Mouse (Mus musculus): Measurements from ENCODE around the gene Dnajc11. TPM values are rescaled to one million over a fixed set of nuclear protein-coding genes. Genes with fewer than 3 reads are reported as not detected.

The Dnajc11 gene
- polyA plus RNA-seq, 1 experiment from 2014 or later: 88.0 TPM

- H3K4me2 ChIP-seq (replicated peaks): no peak overlapping the region
- no peak overlapping the region for H3K27ac ChIP-seq
- WGBS: 49% methylated on average over 11 of the region's 11 CpGs
Observed at GRCm38 (mm10) chr4:151904098-151904497, 29.4 kb upstream of the Dnajc11 start.

GRCm38 (mm10) chr4:151905621-151906020, 27.9 kb upstream of the Dnajc11 start:
- Histone ChIP-seq H3K36me3 (no peaks in the 10 kb centered on the region), H3K4me3 (replicated peaks) (no peak overlapping the region), H3K9ac (replicated peaks) (no peak overlapping the region), H3K4me1 (replicated peaks) (peaks cover 23% of the 10 kb centered on the region), H3K27me3 (peaks cover 19% of the 10 kb centered on the region; the same call in 1 of the 2 replicates), H3K27ac (no peak overlapping the region), H3K9me3 (no peaks in the 10 kb centered on the region), H3K4me2 (replicated peaks) (no peak overlapping the region)
- no peak for ATAC-seq
- 76% methylated on average over 4 of the region's 4 CpGs for WGBS

More at GRCm38 (mm10) chr4:151904098-151904497, 29.4 kb upstream of the Dnajc11 start:
- Histone ChIP-seq H3K4me3 (replicated peaks) (no peak overlapping the region), H3K9me3 (no peaks in the 10 kb centered on the region), H3K36me3 (no peaks in the 10 kb centered on the region), H3K27me3 (peaks cover 19% of the 10 kb centered on the region; the same call in 1 of the 2 replicates), H3K4me1 (replicated peaks) (peaks cover 23% of the 10 kb centered on the region), H3K9ac (replicated peaks) (no peak overlapping the region)
- ATAC-seq: no peak

- no peak overlapping the region for H3K9ac ChIP-seq (replicated peaks)
- H3K27ac ChIP-seq: no peak overlapping the region
- no peak overlapping the region for H3K4me2 ChIP-seq (replicated peaks)
- ATAC-seq: no peak
- H3K4me1 ChIP-seq (replicated peaks): peaks cover 23% of the 10 kb centered on the region
- no peaks in the 10 kb centered on the region for H3K9me3 ChIP-seq
- no peaks in the 10 kb centered on the region for H3K36me3 ChIP-seq
- no peak overlapping the region for H3K4me3 ChIP-seq (replicated peaks)
- 75% methylated on average over 26 of the region's 26 CpGs for WGBS
- H3K27me3 ChIP-seq: peaks cover 13% of the 10 kb centered on the region; the same call in 1 of the 2 replicates
Observed at GRCm38 (mm10) chr4:151907577-151908343, 25.7 kb upstream of the Dnajc11 start.

- peaks cover 6% of the 10 kb centered on the region; the same call in 1 of the 2 replicates for H3K27me3 ChIP-seq
- H3K9me3 ChIP-seq: no peaks in the 10 kb centered on the region
- no peak overlapping the region for H3K4me2 ChIP-seq (replicated peaks)
- H3K9ac ChIP-seq (replicated peaks): no peak overlapping the region
- no peaks in the 10 kb centered on the region for H3K36me3 ChIP-seq
- WGBS: 80% methylated on average over 8 of the region's 8 CpGs
- H3K4me1 ChIP-seq (replicated peaks): peaks cover 23% of the 10 kb centered on the region
- H3K4me3 ChIP-seq (replicated peaks): no peak overlapping the region
- no peak for ATAC-seq
- no peak overlapping the region for H3K27ac ChIP-seq
Observed at GRCm38 (mm10) chr4:151908809-151909208, 24.7 kb upstream of the Dnajc11 start.

GRCm38 (mm10) chr4:151916271-151916670, 17.2 kb upstream of the Dnajc11 start:
- H3K4me2 ChIP-seq (replicated peaks): no peak overlapping the region
- no peaks in the 10 kb centered on the region for H3K27me3 ChIP-seq
- 77% methylated on average over 10 of the region's 11 CpGs for WGBS
- 0 out of 2 replicates have a peak, but pooled peaks cover 4% of the 10 kb centered on the region for H3K4me1 ChIP-seq (replicated peaks)
- no peak overlapping the region for H3K9ac ChIP-seq (replicated peaks)
- H3K36me3 ChIP-seq: no peaks in the 10 kb centered on the region
- H3K27ac ChIP-seq: no peak overlapping the region
- H3K9me3 ChIP-seq: no peaks in the 10 kb centered on the region
- H3K4me3 ChIP-seq (replicated peaks): no peak overlapping the region
- no peak for ATAC-seq

- H3K27me3 ChIP-seq: no peaks in the 10 kb centered on the region
- no peak overlapping the region for H3K4me3 ChIP-seq (replicated peaks)
- H3K9ac ChIP-seq (replicated peaks): no peak overlapping the region
- WGBS: 76% methylated on average over 20 of the region's 20 CpGs
- no peak for ATAC-seq
- H3K4me2 ChIP-seq (replicated peaks): no peak overlapping the region
- no peaks in the 10 kb centered on the region for H3K36me3 ChIP-seq
- H3K4me1 ChIP-seq (replicated peaks): 0 out of 2 replicates have a peak, but pooled peaks cover 4% of the 10 kb centered on the region
- no peaks in the 10 kb centered on the region for H3K9me3 ChIP-seq
- no peak overlapping the region for H3K27ac ChIP-seq
Observed at GRCm38 (mm10) chr4:151919135-151919840, 14.2 kb upstream of the Dnajc11 start.

GRCm38 (mm10) chr4:151919900-151920643, 13.4 kb upstream of the Dnajc11 start:
- Histone ChIP-seq H3K4me3 (replicated peaks) (0 out of 2 replicates have a peak overlapping the region, but pooled peaks have one; percentile 5), H3K9ac (replicated peaks) (no peak overlapping the region), H3K4me1 (replicated peaks) (0 out of 2 replicates have a peak, but pooled peaks cover 4% of the 10 kb centered on the region), H3K27ac (no peak overlapping the region), H3K9me3 (no peaks in the 10 kb centered on the region), H3K4me2 (replicated peaks) (peak overlapping the region; percentile 39), H3K36me3 (no peaks in the 10 kb centered on the region), H3K27me3 (no peaks in the 10 kb centered on the region)
- peak; percentile 56; the same call in 1 of the 2 replicates for ATAC-seq
- WGBS: 21% methylated on average over 16 of the region's 16 CpGs

GRCm38 (mm10) chr4:151922124-151922523, 11.4 kb upstream of the Dnajc11 start:
- Histone ChIP-seq H3K9ac (replicated peaks) (no peak overlapping the region), H3K36me3 (no peaks in the 10 kb centered on the region), H3K27me3 (no peaks in the 10 kb centered on the region), H3K9me3 (no peaks in the 10 kb centered on the region), H3K4me2 (replicated peaks) (no peak overlapping the region), H3K4me1 (replicated peaks) (0 out of 2 replicates have a peak, but pooled peaks cover 4% of the 10 kb centered on the region), H3K27ac (no peak overlapping the region), H3K4me3 (replicated peaks) (no peak overlapping the region)
- no peak for ATAC-seq
- WGBS: 92% methylated on average over 3 of the region's 3 CpGs

- H3K4me1 ChIP-seq (replicated peaks): peaks cover 25% of the 10 kb centered on the region
- peak overlapping the region; percentile 99 for H3K4me2 ChIP-seq (replicated peaks)
- no peaks in the 10 kb centered on the region for H3K36me3 ChIP-seq
- H3K27me3 ChIP-seq: no peaks in the 10 kb centered on the region; the same call in 1 of the 2 replicates
- ATAC-seq: peak; percentile 86
- peak overlapping the region; percentile 87; the same call in 1 of the 2 replicates for H3K4me3 ChIP-seq (replicated peaks)
- H3K27ac ChIP-seq: no peak overlapping the region
- no peaks in the 10 kb centered on the region for H3K9me3 ChIP-seq
- no peak overlapping the region for H3K9ac ChIP-seq (replicated peaks)
- 80% methylated on average over 13 of the region's 13 CpGs for WGBS
Observed at GRCm38 (mm10) chr4:151932576-151933504, 651 bp upstream of the Dnajc11 start.

GRCm38 (mm10) chr4:151934215-151934572, 703 bp downstream of the Dnajc11 start:
- no peaks in the 10 kb centered on the region for H3K27me3 ChIP-seq
- no peaks in the 10 kb centered on the region for H3K36me3 ChIP-seq
- peak overlapping the region; percentile 84 for H3K9ac ChIP-seq (replicated peaks)
- whole genome bisulfite sequencing: under 1% methylated on average over 23 of the region's 23 CpGs
- no peaks in the 10 kb centered on the region for H3K9me3 ChIP-seq
- peak overlapping the region; percentile 87 for H3K4me3 ChIP-seq (replicated peaks)
- no peak overlapping the region for H3K27ac ChIP-seq
- peaks cover 26% of the 10 kb centered on the region for H3K4me1 ChIP-seq (replicated peaks)
- peak overlapping the region; percentile 99 for H3K4me2 ChIP-seq (replicated peaks)
- ATAC-seq: no peak

- Histone ChIP-seq H3K4me1 (replicated peaks) (peaks cover 26% of the 10 kb centered on the region), H3K9ac (replicated peaks) (no peak overlapping the region), H3K36me3 (no peaks in the 10 kb centered on the region), H3K27ac (no peak overlapping the region), H3K27me3 (no peaks in the 10 kb centered on the region), H3K9me3 (no peaks in the 10 kb centered on the region), H3K4me3 (replicated peaks) (no peak overlapping the region), H3K4me2 (replicated peaks) (no peak overlapping the region)
- ATAC-seq: no peak
- 90% methylated on average over 13 of the region's 13 CpGs for WGBS
Observed at GRCm38 (mm10) chr4:151937441-151937840, 4.0 kb downstream of the Dnajc11 start.

All from midbrain, embryonic 13.5 days (tissue).